In the genomic region with DNA sequence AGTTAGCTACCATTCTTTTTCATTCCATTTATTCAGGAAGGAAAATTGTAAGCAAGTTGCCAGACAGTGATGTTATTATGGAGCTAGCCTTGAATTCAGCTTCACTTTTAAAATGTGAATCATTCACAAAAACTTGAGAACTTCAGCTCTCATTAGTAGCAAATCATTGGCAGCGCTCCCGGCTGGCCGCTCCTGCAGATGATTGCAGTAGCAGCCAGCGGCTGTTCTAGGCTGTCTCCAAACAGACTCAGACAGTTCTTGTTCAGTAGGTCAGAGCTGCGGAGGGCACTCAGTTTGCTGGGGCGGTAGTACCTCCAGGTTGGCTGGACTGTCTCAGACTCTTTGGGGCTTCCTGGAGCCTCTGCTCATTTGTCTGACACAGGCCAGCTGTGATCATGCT, we compare ENCODE assay signal across 7 mouse cellular contexts. TPM values are rescaled to one million over a fixed set of nuclear protein-coding genes. Genes with fewer than 3 reads are reported as not detected.
DNase-seq lines count a peak whose midpoint lies in the region; TF ChIP-seq lines count a peak whose summit lies in the region.

No protein-coding gene starts in this region.

- H3K9me3 ChIP-seq in midbrain, embryonic 10.5 days (replicated peaks) = no peaks in the 10 kb centered on the region

- no peak for TF ChIP-seq CTCF in brain, embryonic 14.5 days (IDR thresholded peaks at IDR 0.05; ENCODE audit: borderline replicate concordance, extremely low read depth, insufficient read depth, insufficient read length)

- intact Hi-C loops in left cerebral cortex, postnatal 14 days (cut with DNase I) = no loop called here

- DNase-seq in adrenal gland, adult (ENCODE audit: inconsistent age in 2 of 2, low spot score in 1 of 2) = peak; percentile 79 to 93
- DNase-seq in brain, embryonic 14.5 days (ENCODE audit: low read depth) = peak; percentile 71
- peak; percentile 89 for DNase-seq in heart, postnatal 4 days
- DNase-seq in left cerebral cortex, postnatal 14 days (ENCODE audit: low spot score in 2 of 2) = peak; percentile 84 to 85
- DNase-seq in right cerebral cortex, postnatal 36 days (ENCODE audit: low spot score in 2 of 2) = peak; percentile 77 to 83
- no peak for DNase-seq in midbrain, embryonic 10.5 days (ENCODE audit: low spot score)
- DNase-seq in T-cell, adult 2 months (ENCODE audit: low spot score) = no peak

- H3K4me3 ChIP-seq in midbrain, embryonic 10.5 days = no peak overlapping the region

- no peaks in the 10 kb centered on the region for H3K27me3 ChIP-seq in midbrain, embryonic 10.5 days (ENCODE audit: low read depth, poor library complexity, severe bottlenecking)

- no peaks in the 10 kb centered on the region for H3K36me3 ChIP-seq in midbrain, embryonic 10.5 days

- H3K4me1 ChIP-seq in midbrain, embryonic 10.5 days = peaks cover 40% of the 10 kb centered on the region

- 90% methylated on average over 6 of the region's 6 CpGs for WGBS in midbrain, embryonic 10.5 days

- no peak overlapping the region for H3K27ac ChIP-seq in midbrain, embryonic 10.5 days (replicated peaks)

- no peak for TF ChIP-seq POLR2A in brain, embryonic 14.5 days (IDR thresholded peaks at IDR 0.05; ENCODE audit: borderline replicate concordance, extremely low read depth, insufficient read depth, insufficient read length, poor library complexity, severe bottlenecking)

RNA-seq across cellular contexts. Expression of gene Ubtd1, which starts 11.9 kb away (rescaled TPM):
- polyA plus RNA-seq in brain, embryonic 14.5 days (2012; rRNA removed) = 20.0 and 20.9 TPM in 2 replicates
- total RNA-seq in heart, postnatal 4 days (2021) = 10 to 100 TPM; 26.4 to 28.3 TPM
- 10 to 100 TPM; 11.2 to 12.8 TPM for total RNA-seq in left cerebral cortex, postnatal 14 days (2021)
- polyA plus RNA-seq in midbrain, embryonic 10.5 days (2016; fragmentation: Nextera tagmentation; extraction: Ambion mirVana) = 9.5 and 10.2 TPM in 2 replicates

RNA-seq across cellular contexts. Expression of gene Mms19, which starts 12.5 kb away (rescaled TPM):
- 66.3 and 88.7 TPM in 2 replicates for polyA plus RNA-seq in brain, embryonic 14.5 days (2012; rRNA removed)
- 10 to 100 TPM; 19.3 to 20.1 TPM for total RNA-seq in heart, postnatal 4 days (2021)
- total RNA-seq in left cerebral cortex, postnatal 14 days (2021) = 10 to 100 TPM; 26.7 to 35.6 TPM
- polyA plus RNA-seq in midbrain, embryonic 10.5 days (2016; fragmentation: Nextera tagmentation; extraction: Ambion mirVana) = 34.8 and 39.4 TPM in 2 replicates

RNA-seq across cellular contexts. Expression of gene Ankrd2, which starts 42.3 kb away (rescaled TPM):
- 0.34 and 0.38 TPM in 2 replicates for polyA plus RNA-seq in brain, embryonic 14.5 days (2012; rRNA removed)
- total RNA-seq in heart, postnatal 4 days (2021) = under 1 TPM in 1 of 2 experiments, not detected in 1; 0.25 TPM
- under 1 TPM in 1 of 2 experiments, not detected in 1; 0.32 TPM for total RNA-seq in left cerebral cortex, postnatal 14 days (2021)
- polyA plus RNA-seq in midbrain, embryonic 10.5 days (2016; fragmentation: Nextera tagmentation; extraction: Ambion mirVana) = 0.17 and 0.29 TPM in 2 replicates

RNA-seq across cellular contexts. Expression of gene Hoga1, which starts 51.9 kb away (rescaled TPM):
- polyA plus RNA-seq in brain, embryonic 14.5 days (2012; rRNA removed) = 1.2 and 1.7 TPM in 2 replicates
- 1 to 10 TPM; 2.5 to 2.8 TPM for total RNA-seq in heart, postnatal 4 days (2021)
- 1 to 10 TPM; 4.2 to 5.6 TPM for total RNA-seq in left cerebral cortex, postnatal 14 days (2021)
- polyA plus RNA-seq in midbrain, embryonic 10.5 days (2016; fragmentation: Nextera tagmentation; extraction: Ambion mirVana) = 1.1 and 1.8 TPM in 2 replicates

RNA-seq across cellular contexts. Expression of gene 4933411K16Rik, which starts 58.6 kb away (rescaled TPM):
- polyA plus RNA-seq in brain, embryonic 14.5 days (2012; rRNA removed) = 0.09 and 0.29 TPM in 2 replicates
- total RNA-seq in heart, postnatal 4 days (2021) = under 1 TPM; 0.26 to 0.50 TPM
- total RNA-seq in left cerebral cortex, postnatal 14 days (2021) = under 1 TPM; 0.57 to 0.68 TPM
- 0.09 TPM in 1 of 2 replicates, not detected in the other for polyA plus RNA-seq in midbrain, embryonic 10.5 days (2016; fragmentation: Nextera tagmentation; extraction: Ambion mirVana)

Comparison
In these comparisons a context has a peak if more than half of its experiments do, and no peak if none do; other contexts are left out.
1. DNase-seq: peak in adrenal gland, adult (2 of 2), brain, embryonic 14.5 days (single experiment), heart, postnatal 4 days (single experiment), left cerebral cortex, postnatal 14 days (2 of 2) and right cerebral cortex, postnatal 36 days (2 of 2); none in midbrain, embryonic 10.5 days (single experiment) and T-cell, adult 2 months (single experiment).